Mouse (Mus musculus) brain, embryonic 14.5 days (tissue): ENCODE measurements at regions not wholly inside any gene's neighbourhood (a gene's known extent, or its start where the extent isn't known, plus 50 kb on each side); places are given as distances from the start of the nearest gene placed in this dataset.

Experiments used
- CTCF ChIP-seq: fragments of 200-500 bp; IDR thresholded peaks from 2 replicates; pipeline ENCODE4 v1.5.1; 2012; ENCODE audit warnings: inconsistent platforms, mild to moderate bottlenecking, moderate library complexity, borderline replicate concordance; ENCODE audit not compliant: insufficient read depth, insufficient read length; ENCODE audit errors: extremely low read depth
- POLR2A ChIP-seq: fragments of 200-500 bp; IDR thresholded peaks from 2 replicates; pipeline ENCODE4 v1.6.1; 2012; ENCODE audit warnings: mild to moderate bottlenecking, inconsistent platforms, borderline replicate concordance; ENCODE audit not compliant: poor library complexity, insufficient read depth, insufficient read length, severe bottlenecking; ENCODE audit errors: extremely low read depth

DNA sequence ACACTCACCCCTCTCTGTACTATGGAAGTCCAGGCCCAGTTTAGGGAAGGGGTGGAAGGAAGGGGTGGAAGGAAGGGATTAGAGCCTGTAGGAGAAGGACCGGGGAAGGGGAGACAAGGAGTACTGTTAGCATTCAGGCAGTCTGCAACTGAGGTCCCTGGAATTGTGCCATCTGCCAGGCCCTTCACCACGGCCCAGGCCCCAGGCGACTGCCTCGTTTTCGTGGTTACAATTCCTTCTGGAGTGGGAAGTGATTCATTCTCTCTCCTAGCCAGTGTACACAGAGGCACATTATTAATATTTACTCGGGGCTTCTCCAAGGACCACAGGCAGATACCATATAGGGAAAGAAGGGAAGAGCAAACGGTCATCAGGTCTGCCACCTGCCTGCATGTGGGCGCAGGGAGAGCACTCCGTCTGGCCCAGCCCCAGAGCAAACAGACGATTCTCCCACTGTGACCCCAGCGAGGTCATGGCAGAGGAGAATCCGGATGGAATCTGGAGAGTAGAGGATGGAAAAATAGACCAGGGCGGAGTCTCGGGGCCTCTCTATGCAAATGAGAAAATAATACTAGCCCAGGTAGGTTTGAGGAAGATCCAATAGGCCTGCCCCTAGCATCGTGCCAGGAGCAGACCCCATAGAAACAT lies 354.0 kb downstream of the Ptpru start:
- no peak for TF ChIP-seq CTCF
- no peak for TF ChIP-seq POLR2A
